Mouse (Mus musculus) B cell, adult 67 days (primary cell): ENCODE results near the gene Ggt6. TPM values are rescaled to one million over a fixed set of nuclear protein-coding genes. Genes with fewer than 3 reads are reported as not detected.

Source experiments
- total RNA-seq, 2 experiments: library from RNA; stranded (reverse); gene quantifications; 4 replicates each; pipeline ENCODE4 v1.2.4; 2023

Gene Ggt6
- not detected for total RNA-seq

DNA sequence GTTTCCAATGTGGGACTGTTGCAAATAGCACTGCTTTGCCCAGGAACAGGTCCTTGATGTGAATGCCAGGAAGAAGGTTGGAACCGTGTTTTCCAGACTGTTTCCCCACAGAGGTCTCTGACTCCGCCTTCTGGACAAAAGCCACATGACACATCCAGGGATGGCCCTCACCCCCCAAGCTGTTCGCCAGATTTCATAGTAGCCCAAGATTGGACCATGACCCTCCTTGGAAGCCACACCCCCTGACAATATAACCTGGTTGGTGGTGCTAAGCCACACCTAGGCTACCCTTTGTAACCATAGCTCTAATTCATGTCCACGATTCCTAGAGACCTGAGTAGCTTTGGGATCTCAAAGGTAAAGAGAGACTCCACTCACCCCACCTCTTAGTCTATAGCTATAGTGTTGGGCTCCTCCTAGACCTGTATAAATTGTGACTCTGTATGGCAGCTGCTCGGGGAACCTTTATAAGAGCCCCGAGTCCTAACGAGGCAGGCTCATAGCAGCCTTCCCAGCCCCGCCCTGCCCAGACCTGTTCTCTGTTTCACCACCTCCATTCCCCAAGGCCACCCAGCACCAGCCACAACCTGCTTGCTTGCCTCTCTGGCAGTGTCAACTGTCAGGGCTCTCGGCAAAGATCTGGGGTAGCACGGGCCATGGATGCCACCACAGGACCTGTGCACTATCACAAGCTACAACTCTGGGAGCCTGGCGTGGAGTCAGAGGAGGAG is at the start of gene Ggt6:
Gene Ggt6, plus strand, starts transcription at position 564 of the 731 bp plus-strand sequence.

DNA sequence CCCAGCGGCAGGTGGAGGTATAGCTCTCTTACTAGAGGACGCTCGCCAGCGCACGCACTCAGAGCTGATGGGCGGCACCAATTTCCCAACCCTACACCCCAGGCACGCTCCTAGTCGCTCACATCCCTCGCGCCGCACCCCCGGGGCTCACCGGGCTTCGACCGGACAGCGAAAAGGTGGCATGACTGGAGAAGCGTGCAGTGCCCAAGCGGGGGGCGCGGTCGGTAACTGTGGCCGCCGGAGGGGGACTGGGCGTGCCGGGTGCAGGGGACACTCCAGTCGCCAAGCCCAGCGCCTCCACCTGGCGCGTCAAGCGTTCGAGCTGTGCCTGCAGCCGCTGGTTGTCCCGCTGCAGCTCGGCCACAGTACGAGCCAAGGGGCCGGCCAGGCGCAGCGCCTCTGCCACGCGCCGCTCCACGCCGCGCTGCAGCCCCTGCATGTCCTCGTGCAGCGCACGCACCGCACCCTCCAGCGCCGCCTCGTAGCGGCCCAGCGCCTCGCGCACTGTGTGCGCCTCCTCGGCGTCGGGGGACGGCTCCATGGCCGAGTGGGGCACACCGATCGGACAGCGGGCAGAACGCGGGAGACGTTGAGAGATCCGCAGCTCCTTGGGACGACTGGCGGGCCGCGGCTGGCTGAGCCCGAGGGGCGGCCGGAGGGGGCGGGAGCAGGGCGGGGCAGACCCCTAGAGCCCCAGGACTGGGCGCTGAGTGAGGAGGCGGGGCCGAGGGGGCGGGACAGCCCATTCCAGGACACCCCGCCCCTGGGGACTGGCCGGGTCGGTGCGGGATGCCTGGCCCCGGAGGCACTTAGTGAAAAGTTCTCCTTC is 24.0 kb upstream of the Ggt6 start, which contains the start of gene Smtnl2:
Gene Smtnl2, minus strand, starts transcription at position 621 of the 829 bp plus-strand sequence.

DNA sequence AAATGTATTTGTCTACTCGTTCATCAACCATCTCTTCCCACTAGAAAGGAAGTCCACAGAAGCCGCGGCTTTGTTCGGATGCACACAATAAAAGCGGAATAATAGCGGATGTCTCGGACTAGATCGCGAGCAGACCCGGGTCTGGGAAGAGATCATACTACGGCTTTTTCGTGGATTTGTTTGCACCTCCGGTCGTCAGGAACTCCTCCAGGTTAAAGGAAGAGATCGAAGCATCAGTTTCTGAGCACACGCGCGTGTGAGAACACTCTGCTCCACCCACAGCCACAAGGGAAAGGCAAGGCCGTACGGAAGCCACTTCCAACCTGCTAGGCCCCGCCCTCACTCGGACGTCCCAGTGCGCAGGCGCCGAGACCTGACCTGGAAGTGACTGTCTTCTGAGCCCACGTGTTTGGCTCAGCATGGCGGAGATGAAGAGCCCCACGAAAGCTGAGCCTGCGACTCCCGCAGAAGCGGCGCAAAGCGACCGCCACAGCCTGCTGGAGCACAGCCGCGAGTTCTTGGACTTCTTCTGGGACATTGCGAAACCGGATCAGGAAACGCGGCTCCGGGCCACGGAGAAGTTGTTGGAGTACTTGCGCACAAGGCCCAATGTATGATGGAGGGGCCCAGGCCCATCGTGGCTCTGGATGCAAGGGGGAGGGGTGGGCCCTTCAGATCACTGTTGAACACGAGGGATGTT is 5.8 kb downstream of the Ggt6 start, which contains the start of gene Mybbp1a:
Gene Mybbp1a, plus strand, starts transcription at position 391 of the 700 bp plus-strand sequence.

Other genes starting within 250 kb of the Ggt6 start
- under 1 TPM; 0.49 to 0.80 TPM for gene Gm43951, start 228.7 kb upstream of the Ggt6 start, total RNA-seq
- gene 4933427D14Rik, start 228.1 kb upstream of the Ggt6 start, total RNA-seq = 10 to 100 TPM; 17.7 to 21.2 TPM
- 10 to 100 TPM; 22.7 to 28.5 TPM for gene Txndc17, start 228.0 kb upstream of the Ggt6 start, total RNA-seq
- gene Med31, start 219.9 kb upstream of the Ggt6 start, total RNA-seq = 10 to 100 TPM; 31.4 to 37.4 TPM
- gene Slc13a5, start 168.3 kb upstream of the Ggt6 start, total RNA-seq = not detected
- 10 to 100 TPM; 33.4 to 56.4 TPM for gene Xaf1, start 133.9 kb upstream of the Ggt6 start, total RNA-seq
- under 1 TPM in 1 of 2 experiments, not detected in 1; 0.64 TPM for gene Fbxo39, start 121.1 kb upstream of the Ggt6 start, total RNA-seq
- not detected for gene Tekt1, start 73.1 kb upstream of the Ggt6 start, total RNA-seq
- gene Smtnl2, start 23.8 kb upstream of the Ggt6 start, total RNA-seq = 1 to 10 TPM in 1 of 2 experiments, not detected in 1; 1.0 TPM
- 100 to 1,000 TPM; 155 to 165 TPM for gene Mybbp1a, start 5.8 kb downstream of the Ggt6 start, total RNA-seq
- 10 to 100 TPM; 41.9 to 59.0 TPM for gene Spns2, start 54.4 kb downstream of the Ggt6 start, total RNA-seq
- 10 to 100 TPM; 12.5 to 12.6 TPM for gene Spns3, start 115.0 kb downstream of the Ggt6 start, total RNA-seq
- gene Ube2g1, start 171.8 kb downstream of the Ggt6 start, total RNA-seq = 10 to 100 TPM; 37.2 to 44.9 TPM